Mouse (Mus musculus) hindbrain, embryonic 13.5 days (tissue): Measurements from ENCODE around the gene Skap1. TPM values are rescaled to one million over a fixed set of nuclear protein-coding genes. Genes with fewer than 3 reads are reported as not detected.
A peak's percentile ranks its signal among the peaks of the same experiment; 100 is the strongest.

Experiments
- ATAC-seq: fragments of 200-750 bp; cut with Nextera tagmentation; 2 replicates; pipeline ENCODE4 v1.8.0; 2017; ENCODE audit warnings: moderate TSS enrichment; ENCODE audit not compliant: low FRiP score
- H3K27ac ChIP-seq: fragments of 300-500 bp; sonication (generic); 2 replicates; pipeline ENCODE4 v1.5.1; 2015; ENCODE audit warnings: inconsistent platforms, mild to moderate bottlenecking, moderate library complexity
- H3K27me3 ChIP-seq: fragments of 300-500 bp; sonication (generic); 2 replicates; pipeline ENCODE4 v1.6.1; 2015; ENCODE audit warnings: mild to moderate bottlenecking, inconsistent platforms
- H3K36me3 ChIP-seq: fragments of 300-500 bp; sonication (generic); 2 replicates; pipeline ENCODE4 v1.6.1; 2015; ENCODE audit warnings: mild to moderate bottlenecking, inconsistent platforms
- H3K4me1 ChIP-seq: fragments of 300-500 bp; sonication (generic); replicated peaks from 2 replicates; pipeline ENCODE4 v1.6.1; 2015; ENCODE audit warnings: inconsistent platforms
- H3K4me2 ChIP-seq: fragments of 300-500 bp; sonication (generic); 2 replicates; pipeline ENCODE4 v1.6.1; 2015; ENCODE audit warnings: inconsistent platforms, mild to moderate bottlenecking, moderate library complexity
- H3K4me3 ChIP-seq: fragments of 300-500 bp; sonication (generic); 2 replicates; pipeline ENCODE4 v1.5.1; 2015; ENCODE audit warnings: mild to moderate bottlenecking, inconsistent platforms
- H3K9ac ChIP-seq: fragments of 300-500 bp; sonication (generic); 2 replicates; pipeline ENCODE4 v1.6.1; 2015; ENCODE audit warnings: mild to moderate bottlenecking, inconsistent platforms
- H3K9me3 ChIP-seq: fragments of 300-500 bp; sonication (generic); 2 replicates; pipeline ENCODE4 v1.6.1; 2016; ENCODE audit warnings: inconsistent platforms
- WGBS: fragments of 180-500 bp; shearing (Covaris S2); methylation state at CpG from one replicate; pipeline ENCODE4 v1.1.7; 2015; 5-methylcytosine and 5-hydroxymethylcytosine counted together
- polyA plus RNA-seq: library from polyadenylated mRNA; unstranded; fragments of >200 nt; fragmentation: Nextera tagmentation; extraction: Ambion mirVana; gene quantifications from 2 replicates; pipeline ENCODE4 v1.2.1, GENCODE M21; 2015

Skap1 gene
- polyA plus RNA-seq, 1 experiment from 2014 or later = 6.9 TPM

- peak overlapping the region; percentile 28 for H3K4me3 ChIP-seq
- 0 out of 2 replicates have a peak, but pooled peaks have one; percentile 36 for ATAC-seq
- H3K27ac ChIP-seq = peak overlapping the region; percentile 71
- H3K27me3 ChIP-seq = 0 out of 2 replicates have a peak, but pooled peaks cover 2% of the 10 kb centered on the region
- no peaks in the 10 kb centered on the region for H3K9me3 ChIP-seq
- H3K36me3 ChIP-seq = no peaks in the 10 kb centered on the region
- peak overlapping the region; percentile 56; the same call in 1 of the 2 replicates for H3K9ac ChIP-seq
- H3K4me1 ChIP-seq = peaks cover 48% of the 10 kb centered on the region
- peak overlapping the region; percentile 52 for H3K4me2 ChIP-seq
- 10% methylated on average over 25 of the region's 25 CpGs for WGBS
These were observed 114.3 kb downstream of the Skap1 start for GRCm38 (mm10) chr11:96578551-96579283.

GRCm38 (mm10) chr11:96581604-96582384 lies 117.4 kb downstream of the Skap1 start:
- H3K4me2 ChIP-seq = no peak overlapping the region
- H3K27ac ChIP-seq = peak overlapping the region; percentile 40
- H3K4me3 ChIP-seq = no peak overlapping the region
- WGBS = 40% methylated on average over 10 of the region's 10 CpGs
- peaks cover 40% of the 10 kb centered on the region for H3K4me1 ChIP-seq
- H3K9me3 ChIP-seq = no peaks in the 10 kb centered on the region
- no peaks in the 10 kb centered on the region for H3K36me3 ChIP-seq
- ATAC-seq = peak; percentile 65; the same call in 1 of the 2 replicates
- no peak overlapping the region for H3K9ac ChIP-seq
- H3K27me3 ChIP-seq = 0 out of 2 replicates have a peak, but pooled peaks cover 4% of the 10 kb centered on the region

GRCm38 (mm10) chr11:96582595-96582994 lies 118.2 kb downstream of the Skap1 start:
- peaks cover 36% of the 10 kb centered on the region for H3K4me1 ChIP-seq
- H3K27me3 ChIP-seq = 0 out of 2 replicates have a peak, but pooled peaks cover 4% of the 10 kb centered on the region
- no peak overlapping the region for H3K9ac ChIP-seq
- no peaks in the 10 kb centered on the region for H3K36me3 ChIP-seq
- no peak overlapping the region for H3K4me2 ChIP-seq
- H3K27ac ChIP-seq = peak overlapping the region; percentile 52; the same call in 1 of the 2 replicates
- H3K9me3 ChIP-seq = no peaks in the 10 kb centered on the region
- H3K4me3 ChIP-seq = no peak overlapping the region
- ATAC-seq = no peak
- 6% methylated on average over 10 of the region's 10 CpGs for WGBS

- Histone ChIP-seq H3K4me1 (peaks cover 12% of the 10 kb centered on the region), H3K36me3 (no peaks in the 10 kb centered on the region), H3K27ac (no peak overlapping the region), H3K4me3 (no peak overlapping the region), H3K27me3 (no peaks in the 10 kb centered on the region), H3K9me3 (no peaks in the 10 kb centered on the region), H3K4me2 (no peak overlapping the region), H3K9ac (no peak overlapping the region)
- ATAC-seq = no peak
- 80% methylated on average over 3 of the region's 3 CpGs for WGBS
These were observed 125.4 kb downstream of the Skap1 start for GRCm38 (mm10) chr11:96589828-96590227.

GRCm38 (mm10) chr11:96595890-96596289 lies 131.5 kb downstream of the Skap1 start:
- no peak for ATAC-seq
- peak overlapping the region; percentile 28 for H3K4me3 ChIP-seq
- H3K27me3 ChIP-seq = no peaks in the 10 kb centered on the region
- peak overlapping the region; percentile 67 for H3K9ac ChIP-seq
- H3K4me2 ChIP-seq = peak overlapping the region; percentile 47
- 20% methylated on average over 12 of the region's 12 CpGs for WGBS
- no peaks in the 10 kb centered on the region for H3K36me3 ChIP-seq
- no peaks in the 10 kb centered on the region for H3K9me3 ChIP-seq
- H3K27ac ChIP-seq = peak overlapping the region; percentile 91
- peaks cover 35% of the 10 kb centered on the region for H3K4me1 ChIP-seq

- Histone ChIP-seq H3K27me3 (no peaks in the 10 kb centered on the region), H3K9ac (peak overlapping the region; percentile 67), H3K36me3 (no peaks in the 10 kb centered on the region), H3K4me2 (peak overlapping the region; percentile 47), H3K27ac (peak overlapping the region; percentile 91), H3K4me1 (peaks cover 35% of the 10 kb centered on the region), H3K9me3 (no peaks in the 10 kb centered on the region), H3K4me3 (peak overlapping the region; percentile 28)
- WGBS = 11% methylated on average over 6 of the region's 6 CpGs
- ATAC-seq = no peak
These were observed 131.9 kb downstream of the Skap1 start for GRCm38 (mm10) chr11:96596301-96596700.

- Histone ChIP-seq H3K27ac (no peak overlapping the region), H3K4me2 (no peak overlapping the region), H3K4me3 (no peak overlapping the region), H3K4me1 (0 out of 2 replicates have a peak, but pooled peaks cover 8% of the 10 kb centered on the region), H3K27me3 (no peaks in the 10 kb centered on the region), H3K36me3 (no peaks in the 10 kb centered on the region), H3K9ac (no peak overlapping the region), H3K9me3 (no peaks in the 10 kb centered on the region)
- WGBS = 76% methylated on average over 3 of the region's 3 CpGs
- no peak for ATAC-seq
These were observed 138.4 kb downstream of the Skap1 start for GRCm38 (mm10) chr11:96602806-96603205.

- Histone ChIP-seq H3K4me3 (no peak overlapping the region), H3K27ac (no peak overlapping the region)
- WGBS = 63% methylated on average over 6 of the region's 6 CpGs
These were observed 139.9 kb downstream of the Skap1 start for GRCm38 (mm10) chr11:96604306-96604705.

GRCm38 (mm10) chr11:96604751-96605450 lies 140.5 kb downstream of the Skap1 start:
- Histone ChIP-seq H3K4me3 (no peak overlapping the region), H3K4me2 (no peak overlapping the region), H3K9ac (no peak overlapping the region), H3K27ac (no peak overlapping the region), H3K27me3 (no peaks in the 10 kb centered on the region), H3K4me1 (0 out of 2 replicates have a peak, but pooled peaks cover 8% of the 10 kb centered on the region), H3K36me3 (no peaks in the 10 kb centered on the region), H3K9me3 (no peaks in the 10 kb centered on the region)
- WGBS = 68% methylated on average over 7 of the region's 7 CpGs
- ATAC-seq = no peak

More at GRCm38 (mm10) chr11:96604306-96604705, 139.9 kb downstream of the Skap1 start:
- Histone ChIP-seq H3K9me3 (no peaks in the 10 kb centered on the region), H3K36me3 (no peaks in the 10 kb centered on the region), H3K27me3 (no peaks in the 10 kb centered on the region), H3K4me1 (0 out of 2 replicates have a peak, but pooled peaks cover 8% of the 10 kb centered on the region), H3K4me2 (no peak overlapping the region), H3K9ac (no peak overlapping the region)
- no peak for ATAC-seq

GRCm38 (mm10) chr11:96605516-96605915 lies 141.1 kb downstream of the Skap1 start:
- Histone ChIP-seq H3K36me3 (no peaks in the 10 kb centered on the region), H3K4me1 (0 out of 2 replicates have a peak, but pooled peaks cover 8% of the 10 kb centered on the region), H3K9ac (no peak overlapping the region), H3K4me3 (no peak overlapping the region), H3K27me3 (no peaks in the 10 kb centered on the region), H3K4me2 (no peak overlapping the region), H3K9me3 (no peaks in the 10 kb centered on the region), H3K27ac (no peak overlapping the region)
- WGBS = 88% methylated on average over 6 of the region's 6 CpGs
- no peak for ATAC-seq

- Histone ChIP-seq H3K9ac (no peak overlapping the region), H3K4me3 (no peak overlapping the region), H3K36me3 (no peaks in the 10 kb centered on the region), H3K27ac (no peak overlapping the region), H3K4me2 (no peak overlapping the region), H3K27me3 (no peaks in the 10 kb centered on the region), H3K9me3 (no peaks in the 10 kb centered on the region), H3K4me1 (no peaks in the 10 kb centered on the region)
- 82% methylated on average over 11 of the region's 11 CpGs for WGBS
- no peak for ATAC-seq
These were observed 148.2 kb downstream of the Skap1 start for GRCm38 (mm10) chr11:96612596-96612995.

GRCm38 (mm10) chr11:96616792-96617191 lies 152.4 kb downstream of the Skap1 start:
- Histone ChIP-seq H3K4me3 (no peak overlapping the region), H3K4me2 (no peak overlapping the region), H3K36me3 (no peaks in the 10 kb centered on the region), H3K9me3 (no peaks in the 10 kb centered on the region), H3K27ac (no peak overlapping the region), H3K4me1 (peaks cover 26% of the 10 kb centered on the region), H3K27me3 (no peaks in the 10 kb centered on the region), H3K9ac (no peak overlapping the region)
- WGBS = 65% methylated on average over 5 of the region's 5 CpGs
- ATAC-seq = no peak
